Mouse (Mus musculus) cerebellum, adult 11 months (tissue): ENCODE data around the gene Nedd1.

Experiments
- DNase-seq: peaks from one replicate; pipeline ENCODE4 v3.0.0; 2022

Nedd1 gene

DNA sequence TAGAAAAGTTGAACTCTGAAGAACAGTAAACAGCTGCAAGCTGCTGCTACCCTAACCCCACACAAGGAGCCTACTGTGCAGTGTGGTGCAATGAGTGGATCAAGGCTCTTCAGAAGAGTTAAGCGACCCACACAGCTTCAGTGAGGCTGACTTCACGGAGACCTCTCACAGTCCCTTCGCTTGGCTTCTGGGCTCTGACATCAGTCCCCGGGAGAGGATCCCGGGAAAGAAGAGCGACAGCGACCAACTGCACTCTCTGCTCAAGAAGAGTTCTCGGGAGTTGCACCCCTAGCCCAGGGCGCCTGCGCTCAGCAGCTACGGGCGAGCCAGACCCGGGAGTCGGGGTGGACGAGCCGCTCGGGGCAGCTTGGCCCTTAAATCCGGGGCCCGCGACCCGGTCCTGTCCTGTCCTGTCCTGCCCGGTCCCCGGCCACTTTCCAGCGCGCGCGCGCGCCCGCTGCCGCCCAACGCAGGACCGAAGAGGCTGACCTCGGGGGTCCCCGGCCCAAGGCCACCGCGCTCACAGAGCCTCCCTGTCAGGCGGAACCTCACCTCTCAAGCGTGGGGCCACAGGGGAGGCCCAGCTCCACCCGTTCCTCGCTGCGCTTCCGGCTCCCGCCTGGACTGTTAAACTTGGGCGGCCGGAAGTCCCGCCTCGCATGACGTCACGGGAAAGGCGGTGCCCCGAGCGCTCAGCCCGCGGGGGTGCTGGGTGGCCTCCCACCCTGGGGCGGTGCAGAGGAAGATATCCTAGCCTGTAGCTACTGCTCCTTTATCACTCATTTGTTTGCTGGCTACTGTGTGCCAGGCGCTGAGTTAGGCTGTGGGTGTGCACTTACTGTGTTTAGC lies at the start of gene Nedd1:
TSS of gene Nedd1 (minus strand) at position 650 of the 849 bp plus-strand sequence.
- DNase-seq: peak; percentile 87

DNA sequence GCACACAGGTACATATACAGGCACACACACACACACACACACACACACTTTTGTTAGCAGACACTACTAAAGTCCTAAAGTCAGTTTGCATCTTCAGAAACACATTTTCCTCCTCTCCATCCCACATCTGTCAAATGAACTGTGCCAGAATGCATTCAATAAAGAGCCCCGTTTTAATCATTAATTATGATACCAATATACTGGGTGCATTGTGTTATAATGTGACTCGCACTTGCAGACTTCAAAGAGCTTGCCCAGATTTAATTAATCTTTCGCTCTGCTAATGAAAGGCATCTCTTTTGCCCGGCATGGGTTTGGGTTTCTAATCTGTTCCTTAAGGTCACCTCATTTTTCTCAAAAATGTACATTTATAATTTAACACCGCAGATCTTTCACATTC lies 32.1 kb upstream of the Nedd1 start:
- no peak for DNase-seq

DNA sequence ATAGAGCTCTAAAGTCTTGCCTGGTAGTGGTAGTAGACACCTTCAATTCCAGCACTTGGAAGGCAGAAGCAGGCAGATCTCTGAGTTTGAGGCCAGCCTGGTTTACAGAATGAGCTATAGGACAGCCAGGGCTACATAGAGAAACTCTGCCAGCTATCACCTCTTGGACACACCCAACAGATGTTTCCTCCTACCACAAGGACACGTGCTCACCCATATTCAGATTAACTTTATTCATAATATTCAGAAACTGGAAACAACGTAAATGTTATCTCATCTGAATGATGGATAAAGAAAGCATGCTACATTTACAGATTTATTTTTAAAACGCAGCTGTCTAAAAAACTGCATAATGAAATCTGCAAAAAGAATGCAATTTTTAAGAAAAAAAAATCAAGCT lies 8.1 kb upstream of the Nedd1 start:
- no peak for DNase-seq

DNA sequence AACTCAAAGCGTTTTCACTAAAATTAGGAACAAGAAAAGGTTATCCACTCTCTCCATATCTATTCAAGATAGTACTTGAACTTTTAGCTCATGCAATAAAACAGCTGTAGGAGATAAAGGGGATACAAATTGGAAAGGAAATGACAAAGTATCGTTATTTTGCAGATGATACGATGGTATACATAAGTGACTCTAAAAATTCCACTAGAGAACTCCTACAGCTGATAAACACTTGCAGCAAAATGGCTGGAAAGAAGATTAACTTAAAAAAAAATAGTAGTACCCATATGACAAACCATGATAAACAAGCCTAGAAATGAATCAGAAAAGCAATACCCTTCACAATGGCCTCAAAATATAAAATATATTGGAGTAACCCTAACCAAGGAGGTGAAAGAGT lies 6.5 kb upstream of the Nedd1 start:
- DNase-seq: no peak

DNA sequence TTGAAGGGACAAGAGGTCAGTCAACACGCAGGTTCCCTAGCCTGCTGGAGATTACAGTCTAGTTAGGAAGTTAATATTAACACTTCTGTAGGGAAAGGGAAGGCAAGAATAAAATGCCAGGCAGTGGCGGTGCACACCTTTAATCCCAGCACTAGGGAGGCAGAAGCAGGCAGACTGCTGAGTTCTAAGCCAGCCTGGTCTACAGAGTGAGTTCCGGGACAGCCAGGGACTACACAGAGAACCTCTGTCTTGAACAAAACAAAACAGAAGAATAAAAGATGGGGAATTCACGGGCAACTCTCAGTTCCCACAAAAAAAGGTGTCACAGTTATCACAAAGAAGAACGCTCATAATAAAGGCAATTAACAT lies 384 bp upstream of the Nedd1 start:
- DNase-seq: no peak

DNA sequence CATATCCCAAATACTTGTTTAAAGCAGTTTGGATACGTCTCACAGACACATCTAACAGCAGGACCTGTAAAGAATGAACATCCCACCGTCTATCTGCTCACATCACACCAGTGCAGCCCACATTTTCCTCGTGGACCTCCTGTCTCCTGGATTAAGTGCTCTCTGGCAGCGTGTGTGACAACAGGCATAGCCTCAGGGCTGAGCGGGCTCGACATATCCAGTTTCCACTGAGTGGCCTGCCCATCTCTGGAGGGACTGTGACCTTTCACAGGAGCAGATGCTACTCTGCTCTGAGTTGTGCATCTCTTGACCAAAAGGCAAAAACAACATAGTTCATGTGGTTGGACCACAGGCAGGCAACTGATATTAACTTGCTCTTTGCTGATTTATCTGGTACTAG lies 23.2 kb downstream of the Nedd1 start:
- no peak for DNase-seq

DNA sequence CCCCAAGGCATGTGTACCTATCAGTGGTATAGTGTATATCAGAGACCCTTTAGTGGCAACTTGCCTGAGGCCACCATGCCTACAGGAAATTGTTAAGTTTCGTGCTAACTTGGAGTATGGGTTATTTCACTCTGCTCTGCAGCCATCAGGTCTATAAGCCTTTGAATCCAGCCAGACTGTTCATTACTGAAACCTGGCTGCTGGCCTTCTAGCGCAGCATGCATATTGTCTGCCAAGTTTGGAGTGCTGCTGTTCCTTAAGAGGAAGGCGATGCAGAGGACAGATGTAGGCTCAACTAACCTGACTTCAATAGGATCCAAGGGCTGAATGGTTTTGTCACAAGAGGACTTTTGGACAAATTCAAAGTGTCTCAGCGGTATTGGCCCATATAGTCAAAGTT lies 47.2 kb downstream of the Nedd1 start:
- no peak for DNase-seq

DNA sequence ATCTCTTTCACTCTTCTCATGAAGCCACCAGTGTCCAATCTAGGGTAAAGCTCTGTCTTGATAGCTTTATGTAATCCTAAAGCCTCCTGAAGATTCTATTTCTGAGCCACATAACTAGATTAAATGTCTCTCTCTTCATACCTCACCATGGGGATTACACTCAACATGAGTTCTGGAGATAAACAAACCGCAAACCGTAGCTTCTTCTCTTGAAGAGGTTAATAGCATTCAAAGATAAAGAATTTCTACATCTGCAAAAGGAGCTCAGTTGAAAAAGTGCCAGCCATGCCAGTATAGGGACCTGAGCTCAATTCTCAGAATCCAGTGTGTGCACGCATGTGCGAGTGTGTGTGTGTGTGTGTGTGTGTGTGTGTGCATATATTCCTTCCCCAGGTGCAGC lies 50.3 kb downstream of the Nedd1 start:
- no peak for DNase-seq

DNA sequence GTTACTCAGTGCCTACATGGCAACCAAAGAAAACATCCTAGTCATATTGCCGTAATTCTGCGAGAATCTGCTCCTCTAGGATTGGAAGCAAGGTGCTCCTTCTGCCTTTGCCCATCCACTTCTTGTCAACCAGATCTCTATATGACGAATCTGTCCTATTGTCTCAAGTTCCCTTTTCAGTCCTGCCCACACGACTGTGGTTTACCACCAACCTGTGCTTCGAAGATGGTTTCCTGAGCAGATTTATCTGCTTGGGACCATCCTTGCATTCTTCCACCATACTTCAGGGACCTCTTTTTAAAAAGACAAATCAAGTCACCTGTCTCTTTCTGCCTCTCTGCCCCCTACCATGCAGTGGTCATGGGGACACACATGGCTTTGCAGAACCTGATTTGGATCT lies 56.9 kb downstream of the Nedd1 start:
- no peak for DNase-seq

DNA sequence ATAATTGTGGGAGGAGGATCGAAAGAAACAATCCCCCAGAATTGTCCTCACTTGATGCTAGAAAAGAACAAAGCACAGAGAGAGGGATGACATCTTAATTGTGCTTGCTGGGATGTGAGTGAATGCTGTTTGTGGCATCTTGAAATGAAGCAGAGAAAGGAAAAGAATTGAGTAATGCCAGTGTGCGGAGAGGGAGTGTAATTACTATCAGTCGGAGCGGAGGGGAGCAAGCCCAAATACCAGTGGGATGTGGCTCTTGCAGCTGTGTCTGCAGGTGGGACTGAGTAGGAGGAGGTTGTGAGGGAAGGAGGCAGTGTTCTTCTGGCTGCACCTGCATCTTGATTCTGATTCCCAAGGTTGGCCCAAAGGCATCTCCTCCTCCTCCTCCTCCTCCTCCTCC lies 69.0 kb downstream of the Nedd1 start:
- no peak for DNase-seq

DNA sequence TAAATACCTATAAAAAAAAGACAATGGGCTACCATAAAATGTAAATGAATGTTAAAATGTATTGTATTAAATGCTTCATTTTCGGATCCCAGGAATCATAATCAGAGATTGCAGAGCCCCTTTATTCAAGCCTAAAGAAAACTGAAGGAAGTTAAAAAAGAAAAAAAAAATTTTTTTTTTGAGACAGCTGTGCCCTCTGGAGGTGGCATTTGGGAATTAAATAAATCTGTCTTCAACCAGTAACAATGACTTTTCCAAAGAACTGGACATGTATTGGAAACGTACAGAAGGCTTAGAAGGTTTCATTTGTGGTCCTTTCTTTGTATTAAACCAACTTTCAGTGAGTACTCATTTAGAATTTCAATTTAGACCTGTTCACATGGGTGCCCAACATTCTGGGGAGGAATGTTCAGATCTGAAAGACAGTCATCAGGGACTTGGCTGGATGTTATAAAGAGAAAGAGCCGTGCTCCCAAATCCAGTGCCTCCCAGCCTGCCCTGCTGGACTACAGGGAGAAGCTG lies 69.8 kb downstream of the Nedd1 start:
- no peak for DNase-seq

DNA sequence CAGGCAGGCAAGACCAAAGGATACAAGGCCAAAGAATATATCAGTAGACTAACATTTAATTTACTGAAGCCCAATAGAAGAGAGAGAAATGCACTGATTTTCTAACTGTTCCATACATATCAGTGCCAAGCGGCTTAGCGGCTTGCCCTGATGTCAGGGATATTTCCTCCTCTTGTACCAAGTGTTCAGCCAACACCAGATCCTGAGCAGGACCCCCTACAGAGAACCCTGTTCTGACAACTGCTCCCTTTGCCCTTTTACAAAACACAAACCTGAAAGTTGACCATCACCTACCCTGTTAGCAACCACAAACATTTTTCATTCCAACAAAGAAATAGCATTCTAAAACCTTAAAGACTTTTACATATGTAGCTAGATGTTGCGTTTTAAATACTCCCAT lies 71.0 kb downstream of the Nedd1 start:
- DNase-seq: no peak

DNA sequence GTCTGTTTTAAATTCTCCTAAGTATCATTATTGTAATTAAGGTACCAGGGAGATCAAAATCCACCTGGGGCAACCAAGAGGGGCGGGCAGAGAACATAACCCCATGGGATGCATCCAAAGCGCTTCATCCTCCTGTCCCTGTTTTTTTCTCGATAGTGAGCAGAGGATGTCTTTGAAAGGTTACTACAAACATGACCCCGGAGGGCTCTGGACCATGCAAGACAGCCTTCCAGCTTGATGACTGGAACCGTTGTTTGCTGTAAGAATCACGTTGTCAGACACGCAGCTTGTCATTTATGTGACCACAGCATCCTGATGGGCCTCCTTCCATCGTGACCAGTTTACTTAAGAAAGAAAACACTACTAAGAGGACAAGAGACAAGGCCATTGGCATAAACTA lies 73.1 kb downstream of the Nedd1 start:
- DNase-seq: no peak

DNA sequence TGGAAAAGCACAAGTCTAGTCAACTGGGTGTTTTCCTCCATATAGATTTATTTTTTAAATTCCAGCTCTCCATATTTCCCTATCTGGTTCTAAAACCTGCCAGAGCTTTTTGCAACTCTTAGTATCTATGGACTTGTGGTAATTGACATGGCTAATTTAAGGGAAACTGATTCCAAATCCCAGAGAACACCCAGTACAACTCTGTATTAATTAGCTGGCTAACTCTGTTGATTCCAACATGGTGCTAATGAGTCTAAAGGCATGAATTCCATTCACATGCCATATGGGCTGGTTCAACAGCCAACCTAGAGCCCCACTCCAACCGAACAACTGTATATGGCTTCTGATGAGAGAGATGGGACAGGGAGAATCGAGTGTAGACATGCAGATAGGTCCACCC lies 74.5 kb downstream of the Nedd1 start:
- no peak for DNase-seq

DNA sequence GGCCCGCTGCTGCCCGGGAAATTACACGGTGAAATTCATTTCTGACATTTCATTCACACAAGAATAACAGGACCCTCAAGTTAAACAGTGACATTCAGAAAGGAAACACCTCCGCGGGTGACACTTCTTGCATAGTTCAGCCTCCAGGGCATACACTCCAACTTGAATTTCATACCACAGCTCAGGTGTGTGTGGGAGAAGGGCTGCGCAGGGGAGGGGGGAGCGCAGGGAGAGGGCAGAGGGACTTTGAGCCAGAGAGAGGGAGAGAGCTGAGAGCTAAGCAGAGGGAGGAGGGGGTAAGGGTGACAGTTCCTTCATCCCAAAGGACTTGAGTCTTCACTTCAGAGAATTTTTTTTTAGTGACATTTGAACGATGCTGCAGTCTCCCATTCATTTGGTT lies 78.2 kb downstream of the Nedd1 start:
- no peak for DNase-seq

DNA sequence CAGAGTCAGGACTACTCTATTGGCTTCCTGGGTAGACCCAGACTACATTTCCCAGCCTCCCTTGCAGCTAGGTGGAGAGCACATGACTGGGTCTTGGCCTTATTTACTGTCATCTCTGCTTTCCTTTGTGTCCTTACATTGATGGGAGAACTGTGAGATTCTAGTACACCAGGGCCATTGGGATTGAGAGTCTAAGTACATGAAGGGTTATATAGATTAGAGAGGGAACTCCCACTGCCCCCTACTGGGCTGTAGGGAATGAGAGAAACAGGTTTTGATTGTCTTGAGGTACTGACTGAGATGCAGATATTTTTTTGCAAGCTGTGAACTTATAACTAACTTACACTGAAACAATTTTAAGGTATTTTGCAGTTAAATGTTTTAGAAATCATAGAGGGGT lies 81.2 kb downstream of the Nedd1 start:
- no peak for DNase-seq
